Mouse (Mus musculus): ENCODE data around the gene Fam117a.

The Fam117a gene

DNA sequence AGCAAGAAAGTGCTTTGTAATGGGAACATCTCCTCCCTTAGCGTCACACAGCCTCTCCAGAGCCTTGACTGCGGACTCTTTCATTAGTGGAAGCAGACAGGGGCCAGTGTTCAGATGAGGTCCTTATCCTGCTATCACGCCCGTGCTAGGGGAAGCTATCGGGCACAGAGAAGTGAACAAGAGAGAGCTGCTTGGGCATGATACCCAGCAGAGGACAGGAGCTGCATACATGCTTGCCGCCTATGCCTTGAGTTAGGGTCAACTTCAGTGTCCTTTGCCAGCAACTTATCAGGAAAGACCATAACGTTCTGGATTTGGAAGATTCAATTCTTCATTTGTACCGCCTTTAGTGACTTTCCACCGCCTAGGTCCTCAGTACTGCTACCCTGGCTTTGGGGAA, 3.0 kb upstream of the Fam117a start:
- DNase-seq = no peak

DNA sequence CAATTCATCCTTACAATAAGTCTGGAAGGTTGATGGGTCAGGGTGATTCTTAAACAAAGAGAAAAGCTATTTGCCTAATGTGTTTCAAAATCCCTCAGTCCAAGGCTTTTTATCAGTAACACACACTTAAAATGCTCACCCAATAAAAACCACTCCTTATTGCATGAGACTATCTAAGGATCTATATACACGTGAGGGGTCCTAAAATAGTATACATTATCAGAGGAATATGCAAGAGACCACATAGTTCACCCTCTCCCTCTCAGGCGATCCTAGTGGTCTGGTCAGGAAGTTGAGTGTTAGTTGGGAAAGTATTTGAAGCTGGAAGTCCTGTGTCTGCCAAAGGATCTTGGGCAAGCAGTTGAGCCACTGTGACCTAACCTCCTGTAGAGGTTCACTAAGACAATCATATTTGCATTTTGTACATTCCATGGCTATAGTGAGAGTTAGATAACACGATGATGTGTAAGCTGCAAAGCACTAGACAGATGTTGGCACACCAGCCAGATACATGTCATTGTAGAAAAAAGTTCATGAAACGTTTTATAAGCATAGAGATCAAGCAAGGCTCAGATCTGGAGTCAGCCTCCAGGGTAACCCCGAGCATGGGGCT, 2.3 kb upstream of the Fam117a start:
- no peak for DNase-seq

DNA sequence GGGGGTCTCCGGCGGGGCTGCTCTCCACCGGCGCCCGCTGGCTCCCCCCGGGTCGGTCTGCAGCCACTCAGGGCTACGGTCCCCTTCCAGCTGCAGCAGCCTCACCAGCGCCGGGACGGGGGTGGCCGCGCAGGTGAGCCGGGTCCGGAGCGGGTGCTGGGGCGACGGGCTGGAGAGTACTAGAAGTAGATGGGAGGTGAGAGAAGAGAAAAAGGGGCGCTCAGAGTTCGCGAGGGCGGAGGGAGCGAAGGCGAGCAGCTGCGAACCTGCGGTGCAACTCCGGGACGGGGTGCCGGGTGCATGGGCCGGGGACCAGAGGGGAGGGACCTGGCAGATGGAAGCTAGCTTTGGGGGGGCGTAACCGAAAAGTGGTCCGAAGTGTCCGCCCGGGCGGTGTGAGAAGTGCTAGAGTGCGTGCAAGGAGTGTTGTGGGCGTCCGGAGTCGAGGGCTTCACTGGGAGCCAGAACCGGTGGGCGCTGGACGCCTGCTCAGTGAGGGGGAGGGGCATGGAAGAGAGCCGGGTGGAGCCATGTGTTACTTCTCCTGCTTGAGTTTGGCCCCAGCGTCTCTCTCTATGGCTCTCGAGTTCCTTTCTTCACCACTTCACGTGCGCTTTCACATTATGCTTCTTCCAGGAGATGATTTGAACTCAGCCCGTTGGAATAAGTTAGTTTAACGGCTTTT, 453 bp downstream of the Fam117a start:
- peak; percentile 72 for DNase-seq

DNA sequence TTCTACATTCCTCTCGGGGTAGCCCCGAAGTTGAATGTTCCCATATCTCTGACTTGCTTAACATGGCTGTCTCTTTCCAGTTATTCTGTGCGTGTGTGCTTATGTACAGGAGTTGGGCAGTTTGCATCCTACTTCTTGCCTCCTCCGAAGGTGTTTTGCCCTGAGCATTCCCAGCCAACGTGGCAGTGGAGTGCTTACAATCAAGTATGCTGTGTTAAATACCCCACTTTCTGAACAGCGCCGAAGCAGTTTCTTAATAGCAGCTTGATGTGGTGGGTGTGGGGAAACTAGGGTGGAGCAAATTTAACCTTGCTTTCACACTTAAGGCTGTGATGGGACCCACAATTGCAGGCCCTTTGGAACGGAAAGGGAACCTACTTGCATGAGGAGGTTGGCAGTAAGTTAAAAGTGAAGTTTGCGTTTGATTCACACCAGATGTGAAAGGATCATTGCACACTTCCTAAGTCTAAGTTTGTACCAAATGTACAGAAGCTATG, 1.1 kb downstream of the Fam117a start:
- DNase-seq = no peak

DNA sequence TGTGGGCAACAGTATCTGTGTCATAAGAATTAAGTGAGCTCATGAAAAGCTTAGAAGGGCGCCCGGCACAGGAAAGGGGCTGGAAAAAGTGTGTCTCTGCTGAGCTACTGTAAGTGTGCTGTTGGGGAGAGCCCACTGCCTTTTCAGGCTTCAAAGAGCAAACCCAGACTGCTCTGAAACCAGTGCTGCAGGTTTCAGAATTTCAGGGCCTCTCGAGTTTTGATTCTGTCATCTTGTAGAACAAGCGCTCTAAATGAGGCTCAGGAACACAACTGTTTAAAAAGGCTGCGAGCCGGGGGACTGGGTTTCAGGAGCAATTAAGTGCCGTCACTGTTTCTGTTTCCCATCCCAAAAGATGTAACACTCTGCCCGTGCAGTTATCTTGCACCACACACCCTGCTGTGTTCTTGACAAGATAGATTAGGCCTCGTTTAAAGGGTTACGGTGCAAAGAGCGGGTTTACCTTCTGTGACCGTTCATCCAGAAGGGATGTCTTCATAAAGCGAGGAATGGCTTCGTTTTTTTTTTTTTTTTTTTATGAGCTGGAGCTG, 2.7 kb downstream of the Fam117a start:
- no peak for DNase-seq

DNA sequence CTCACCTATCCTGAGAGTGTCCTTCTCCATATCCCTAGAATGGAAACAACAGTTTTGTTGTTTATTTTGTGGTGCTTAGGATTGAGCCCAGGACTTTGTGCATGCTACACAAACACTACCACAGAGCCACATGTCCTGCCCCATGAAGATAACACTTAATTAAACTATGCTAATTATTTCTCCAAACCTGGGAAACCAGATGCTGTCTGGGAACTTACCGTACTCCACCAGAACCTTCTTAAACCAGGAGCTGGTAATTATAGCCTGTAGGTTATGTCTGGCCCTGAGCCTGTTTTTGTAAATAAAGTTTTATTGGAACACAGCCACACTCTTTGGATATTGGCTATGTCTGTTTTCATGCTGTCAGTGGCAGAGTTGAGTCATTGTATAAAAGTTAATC, 3.4 kb downstream of the Fam117a start:
- no peak for DNase-seq

DNA sequence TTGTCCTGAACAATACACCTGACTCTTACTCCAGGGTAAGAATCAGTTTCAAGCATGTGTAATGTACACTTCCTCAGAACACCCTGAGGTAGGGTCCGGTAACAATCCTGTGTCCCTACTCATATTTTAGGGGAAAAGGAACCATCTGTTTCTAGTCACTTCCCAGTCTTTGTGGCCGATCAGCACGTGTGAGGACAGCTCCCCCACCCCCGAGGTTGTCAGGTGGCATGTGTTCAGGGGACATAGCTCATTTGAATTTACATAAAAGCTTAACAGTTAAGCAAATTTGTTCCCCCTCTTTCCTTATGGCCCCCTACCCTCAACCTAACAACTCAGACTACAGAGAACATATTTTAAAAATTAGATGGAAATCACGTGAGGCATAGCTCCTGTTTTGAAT, 3.8 kb downstream of the Fam117a start:
- no peak for DNase-seq

DNA sequence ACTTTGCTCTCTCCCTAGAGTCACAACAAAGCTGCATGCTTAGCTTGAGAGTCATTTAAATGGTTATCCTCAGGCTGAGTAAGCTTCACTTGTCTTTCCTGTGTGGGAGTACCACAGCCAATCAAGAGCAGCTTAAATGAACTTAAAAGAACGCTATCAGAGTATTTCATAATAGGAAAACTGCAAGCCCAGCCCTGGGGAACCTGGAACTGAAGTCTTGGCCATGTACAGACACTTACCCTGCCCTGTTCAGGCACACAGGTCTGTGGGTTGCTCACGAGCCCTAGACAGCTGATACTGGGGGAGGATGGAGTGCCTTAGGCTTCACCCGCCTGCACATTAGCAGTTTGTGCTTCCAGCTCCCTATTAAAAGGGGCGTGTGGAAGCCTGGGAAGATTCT, 6.4 kb downstream of the Fam117a start:
- no peak for DNase-seq

DNA sequence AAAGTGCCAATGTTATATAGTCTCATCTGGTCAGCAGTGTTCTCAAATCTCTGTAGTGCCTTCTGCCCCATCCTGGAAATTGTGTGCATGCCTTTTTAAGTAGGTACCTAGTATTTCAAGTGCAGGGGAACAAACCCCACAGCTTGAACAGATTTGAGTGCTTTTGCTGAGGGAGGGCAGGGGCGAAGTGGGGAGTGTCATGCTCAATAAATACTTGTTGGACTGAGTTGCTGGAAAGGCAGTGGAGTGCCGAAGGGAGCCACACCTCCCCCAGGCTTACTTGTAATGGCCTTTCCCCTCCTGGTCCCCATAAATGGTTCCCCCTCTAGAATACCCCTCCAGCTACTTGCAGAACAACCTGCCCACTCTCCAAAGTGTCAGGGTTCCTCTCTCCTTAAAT, 7.4 kb downstream of the Fam117a start:
- no peak for DNase-seq

DNA sequence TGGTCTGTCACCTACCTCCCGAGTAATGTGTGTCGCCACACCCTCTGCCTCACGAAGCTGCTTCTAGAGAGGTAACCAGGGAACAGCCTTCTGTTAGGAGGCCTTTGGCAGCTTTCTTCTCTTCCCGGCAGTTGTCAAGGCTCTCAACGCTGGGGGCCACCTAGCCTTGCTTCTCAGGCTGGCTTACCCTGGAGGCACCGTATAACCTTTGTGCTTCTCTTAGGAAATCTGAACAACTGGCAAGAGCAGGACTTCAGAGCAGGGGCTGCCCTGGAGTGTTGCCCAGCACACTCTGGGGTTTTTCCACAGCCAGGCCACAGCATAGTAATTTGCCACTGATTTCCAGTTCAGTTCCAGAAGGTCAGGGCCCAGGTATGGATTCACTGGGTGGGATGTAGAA, 13.5 kb downstream of the Fam117a start:
- DNase-seq = peak; percentile 80

DNA sequence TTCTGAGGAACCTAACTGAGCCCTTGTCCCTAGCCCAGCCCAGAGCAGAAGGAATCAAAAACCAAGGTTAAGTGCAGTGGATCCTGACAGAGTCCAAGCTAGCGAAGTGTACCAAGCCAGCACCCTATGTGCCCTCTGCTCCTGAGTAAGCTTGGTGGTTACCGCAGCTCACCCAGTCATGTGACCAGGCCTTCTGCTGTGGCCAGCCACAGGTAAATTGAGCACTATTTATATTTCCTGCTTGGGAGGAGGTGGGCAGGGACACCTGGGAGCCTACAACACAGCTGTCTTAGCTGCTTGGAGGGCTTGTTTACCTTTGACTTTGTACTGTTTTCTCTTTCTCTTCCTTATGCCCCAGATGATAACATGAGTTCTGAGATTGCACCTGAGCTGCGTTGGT, 14.1 kb downstream of the Fam117a start:
- peak; percentile 56 for DNase-seq

DNA sequence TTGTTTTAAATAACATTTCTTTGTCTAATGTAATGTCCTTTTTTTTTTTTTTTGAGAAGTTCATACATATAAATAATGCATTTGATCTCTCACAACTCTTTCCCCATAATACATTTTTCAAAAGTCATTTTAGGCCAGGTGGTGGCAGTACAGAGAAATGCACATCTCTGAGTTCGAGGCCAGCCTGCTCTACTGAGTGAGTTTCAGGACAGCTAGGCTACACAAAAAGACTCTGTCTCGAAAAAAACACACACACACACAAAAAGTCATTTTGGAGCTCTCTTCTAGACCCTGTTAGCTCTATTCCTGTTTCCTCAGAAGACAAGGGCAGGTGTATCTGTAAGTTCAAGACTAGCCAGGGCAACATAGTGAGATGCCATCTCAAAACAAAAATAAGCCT, 15.9 kb downstream of the Fam117a start:
- DNase-seq = no peak

DNA sequence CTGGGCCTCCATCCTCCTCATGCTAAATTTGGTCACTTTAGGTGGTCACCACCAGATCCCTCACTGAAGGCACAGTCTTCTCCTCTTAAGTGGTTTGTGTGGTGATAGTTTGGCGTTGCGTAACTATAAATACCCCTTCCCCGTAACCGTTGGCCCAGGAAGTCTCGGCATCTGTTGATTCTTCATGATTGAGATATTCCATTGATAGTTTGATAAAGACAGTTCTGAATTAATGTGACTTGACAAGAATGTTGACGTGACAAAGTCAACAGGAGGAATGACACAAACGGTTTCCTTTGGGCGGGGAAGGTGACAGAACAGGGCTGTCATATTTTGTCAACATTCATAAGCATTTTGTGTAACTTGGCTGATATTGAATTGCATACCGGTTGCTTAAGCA, 16.4 kb downstream of the Fam117a start:
- DNase-seq = no peak

DNA sequence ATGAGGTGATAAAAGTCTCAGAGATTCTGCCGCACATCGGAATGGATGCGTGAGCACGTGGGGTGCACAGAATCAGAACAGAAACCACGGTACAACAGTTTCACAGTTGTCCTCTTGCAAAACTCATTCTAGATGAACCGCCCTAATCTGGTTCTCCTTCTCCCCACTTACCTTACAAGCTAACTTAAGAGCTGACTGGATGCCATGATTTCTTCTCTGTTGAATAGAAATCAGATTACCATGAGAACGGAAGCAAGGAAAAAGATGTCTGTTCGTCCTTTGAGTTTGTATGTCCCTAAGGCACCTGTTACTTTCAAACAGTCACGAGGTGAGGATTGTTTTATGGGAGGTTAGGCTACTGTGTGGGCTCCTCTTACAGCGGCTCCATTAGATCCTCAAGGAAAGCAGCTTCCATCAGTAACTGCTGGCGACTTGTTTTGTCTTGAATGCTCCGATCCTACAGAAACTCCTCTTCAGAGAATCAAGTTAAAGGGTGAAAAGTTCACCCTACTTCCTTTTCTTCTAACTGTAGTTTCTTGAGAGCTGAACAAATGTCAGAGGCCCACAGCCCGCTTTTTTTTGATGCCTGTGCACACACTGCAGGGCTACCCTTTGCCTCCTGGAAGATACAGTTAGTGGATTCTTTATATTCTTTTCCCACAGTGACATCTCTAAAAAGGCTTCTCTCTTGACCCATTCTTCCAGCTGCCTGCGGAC, 17.6 kb downstream of the Fam117a start:
- no peak for DNase-seq

DNA sequence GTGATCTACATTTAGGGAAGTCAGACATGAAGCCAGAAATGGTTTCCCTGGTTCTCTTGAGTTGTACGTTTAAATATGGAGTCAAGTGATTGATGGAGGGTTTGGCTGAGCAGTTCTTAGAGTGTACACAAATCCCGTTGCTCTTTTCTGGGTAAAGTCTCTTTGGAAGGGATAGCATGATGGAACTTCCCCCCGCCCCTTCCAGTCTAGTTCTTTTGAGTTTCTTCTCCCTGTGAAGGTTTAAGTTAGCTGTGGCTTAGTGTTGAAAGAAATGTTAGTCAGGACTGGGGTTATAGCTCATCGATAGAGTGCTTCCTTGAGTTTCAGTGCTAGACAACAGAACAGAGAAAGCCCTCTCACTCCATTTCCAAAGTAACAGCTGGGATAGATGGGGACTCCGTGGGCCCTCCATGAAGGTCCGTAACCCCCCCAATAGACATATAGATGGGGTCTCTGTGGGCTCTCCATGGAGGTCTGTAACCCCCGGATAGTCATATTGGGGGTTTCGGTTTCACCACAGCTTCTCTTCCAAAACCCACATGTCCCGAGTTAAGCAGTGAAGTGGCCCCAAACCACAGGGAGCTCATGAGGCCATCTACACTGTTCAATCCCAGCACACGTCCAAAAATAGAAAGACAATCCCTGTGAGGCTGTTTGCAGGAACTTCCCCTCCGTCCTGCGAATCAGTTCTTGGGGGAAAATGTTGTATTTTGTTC, 18.3 kb downstream of the Fam117a start:
- DNase-seq = no peak

DNA sequence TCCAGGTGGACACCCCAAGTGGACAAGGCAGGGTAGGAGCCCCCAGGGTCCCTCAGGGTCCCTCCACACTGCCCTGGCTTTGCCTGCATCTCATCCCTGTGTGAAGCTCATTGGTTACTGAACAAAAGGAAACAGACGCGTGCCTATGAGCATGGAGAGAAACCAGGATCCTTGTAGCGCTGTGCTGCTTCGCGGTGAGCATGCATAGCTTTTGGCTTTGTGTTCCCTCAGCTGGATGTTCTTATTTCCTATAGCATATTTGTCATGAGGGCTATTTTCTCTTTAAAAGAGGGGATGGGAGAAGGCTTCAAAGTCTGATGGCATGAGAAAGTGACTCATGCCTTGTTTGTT, 18.8 kb downstream of the Fam117a start:
- no peak for DNase-seq

DNA sequence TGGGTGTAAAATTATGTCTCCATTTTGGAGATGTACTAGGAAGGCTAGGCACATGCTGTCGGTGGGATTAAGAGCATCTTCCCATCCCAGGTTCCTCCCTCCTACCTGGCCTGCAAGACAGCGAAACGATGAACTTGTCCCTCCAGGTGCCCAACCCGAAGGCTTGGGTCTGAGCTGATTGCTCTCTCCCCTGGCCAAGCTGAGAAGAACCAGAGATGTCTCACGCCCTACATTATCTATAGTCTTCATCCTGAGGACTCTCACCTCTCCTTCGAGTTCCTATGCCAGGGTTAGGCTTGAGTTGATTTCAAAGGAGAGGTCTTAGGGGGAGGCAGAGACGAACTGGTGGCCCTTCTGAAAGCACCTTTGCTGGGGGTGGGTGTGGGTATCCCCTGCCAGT, 19.2 kb downstream of the Fam117a start:
- no peak for DNase-seq

DNA sequence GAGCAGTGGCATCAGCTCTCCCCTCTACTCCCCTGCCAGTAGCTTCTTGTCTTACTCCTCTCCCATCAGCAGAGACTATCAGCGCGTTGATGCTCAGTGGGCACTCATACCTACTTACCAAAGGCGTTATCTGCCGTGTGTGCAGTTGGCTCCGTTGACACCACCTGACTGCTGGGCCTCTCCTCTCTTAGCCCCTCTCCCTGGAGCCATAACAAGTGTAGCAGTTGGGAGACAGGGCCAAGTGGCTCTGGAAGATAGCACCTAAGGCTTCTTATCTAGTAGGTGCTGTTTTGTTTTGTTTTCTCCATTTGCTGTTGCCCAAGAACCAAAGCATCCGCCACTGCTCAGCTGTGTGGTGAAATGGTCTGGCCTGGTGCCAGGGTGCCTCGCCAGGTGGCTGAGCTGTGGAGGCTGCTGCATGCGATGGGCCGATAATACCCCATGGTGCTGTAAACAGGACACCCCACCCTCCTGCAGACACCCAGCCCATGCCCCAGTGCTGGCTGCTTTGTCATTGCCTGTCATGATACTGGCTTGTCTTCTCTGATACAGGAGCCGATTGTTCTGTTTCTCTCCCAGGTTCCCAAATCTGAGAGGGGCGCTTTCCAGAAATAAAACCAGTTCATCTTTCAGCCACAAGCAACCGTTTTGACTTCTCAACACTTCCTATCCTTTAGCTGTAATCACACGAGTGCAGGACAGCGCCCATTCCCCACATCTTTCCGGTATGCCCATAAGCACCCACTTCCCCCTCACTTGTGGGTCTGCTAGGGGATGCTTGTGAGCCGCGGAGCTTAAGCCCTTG, 19.9 kb downstream of the Fam117a start:
- peak; percentile 43 for DNase-seq

DNA sequence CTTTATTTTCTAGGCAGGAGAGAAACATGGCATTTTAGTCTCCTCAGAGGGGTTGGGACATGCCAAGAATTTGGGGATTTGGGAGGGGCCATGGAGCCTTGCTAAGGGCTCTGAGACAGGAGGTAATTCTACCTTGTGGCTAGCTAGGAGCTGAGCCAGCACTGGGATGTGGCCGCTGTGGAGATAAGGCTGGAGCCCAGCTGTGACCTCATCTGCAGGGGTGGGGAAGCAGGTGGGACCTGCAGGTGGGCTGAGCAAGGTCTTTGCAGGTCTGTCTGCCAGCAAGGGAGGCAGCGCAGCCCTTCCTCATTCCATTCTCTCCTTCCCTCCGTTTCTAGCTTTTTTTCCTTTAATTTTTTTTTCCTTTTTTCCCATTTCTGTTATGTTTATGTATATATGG, 21.4 kb downstream of the Fam117a start:
- no peak for DNase-seq

DNA sequence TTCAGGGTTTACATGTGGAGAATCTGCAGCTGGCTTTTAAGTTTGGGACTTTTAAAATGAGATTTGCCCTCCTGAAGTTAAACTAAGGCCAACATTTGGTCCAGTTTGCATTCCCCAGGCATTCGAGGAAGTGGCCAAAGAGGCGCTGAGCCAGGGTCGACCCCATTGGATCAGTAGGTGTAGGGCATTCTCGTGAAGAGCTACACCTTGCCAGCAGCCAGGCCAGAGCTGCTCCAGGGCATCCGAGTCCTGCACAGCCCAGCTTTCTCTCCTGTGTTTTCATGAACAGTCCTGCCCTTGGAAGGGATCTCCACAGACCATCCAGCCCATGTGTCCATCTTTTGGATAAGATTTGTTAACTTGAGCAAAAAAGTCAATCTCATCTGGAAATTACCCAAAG, 27.6 kb downstream of the Fam117a start:
- DNase-seq = no peak

DNA sequence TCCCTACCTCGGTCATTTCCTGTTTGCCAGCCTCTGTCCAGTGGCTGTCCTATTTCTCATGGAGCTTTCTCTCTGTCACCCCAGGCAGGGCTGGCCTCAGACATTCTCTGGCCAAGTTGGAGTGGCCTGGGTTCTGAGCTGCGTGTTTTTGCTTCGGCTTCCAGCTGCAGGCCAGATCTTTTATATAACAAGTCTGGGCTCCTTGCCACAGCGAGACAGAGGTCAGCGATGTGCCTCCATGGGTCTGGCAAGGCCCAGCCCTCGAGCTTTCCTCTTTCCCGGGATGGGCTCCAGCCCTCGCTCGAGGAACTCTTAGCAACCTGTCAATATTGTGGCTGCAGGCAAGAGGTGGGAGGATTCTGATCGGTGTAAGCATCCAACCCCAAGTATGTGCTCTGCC, 28.8 kb downstream of the Fam117a start:
- peak; percentile 90 for DNase-seq

DNA sequence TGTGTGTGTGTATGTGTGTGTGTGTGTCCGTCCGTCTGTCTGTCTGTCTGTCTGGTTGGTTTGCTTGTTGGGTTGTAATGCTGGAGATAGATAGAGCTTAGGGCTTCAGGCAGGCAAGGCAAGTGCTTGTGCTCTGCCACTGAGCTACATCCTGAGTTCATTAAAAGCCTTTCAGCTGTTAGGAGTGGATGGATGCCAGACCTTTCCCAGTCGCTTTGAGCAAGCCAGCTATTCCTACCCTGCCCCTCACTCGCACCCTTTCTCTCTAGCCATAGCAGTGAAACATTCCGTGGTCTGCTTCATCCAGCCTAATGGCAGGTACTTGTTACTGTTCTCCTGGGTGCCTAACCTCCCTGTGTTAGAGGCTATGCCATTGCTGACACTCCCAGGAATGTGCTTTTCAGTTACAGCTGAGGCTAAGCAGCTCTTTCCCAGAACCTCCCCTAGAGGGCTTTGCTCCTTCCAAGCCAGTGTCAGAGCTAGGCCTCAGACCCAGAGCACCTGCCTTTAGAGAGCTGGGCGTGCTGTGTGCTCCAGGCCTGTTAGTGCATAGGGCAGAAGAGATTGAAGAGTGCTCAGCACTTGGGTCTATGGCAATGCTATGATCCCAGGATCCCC, 29.6 kb downstream of the Fam117a start:
- DNase-seq = peak; percentile 32

Data from kidney, postnatal 14 days (tissue).